Mouse (Mus musculus): ENCODE measurements around the gene Jagn1.

DNA sequence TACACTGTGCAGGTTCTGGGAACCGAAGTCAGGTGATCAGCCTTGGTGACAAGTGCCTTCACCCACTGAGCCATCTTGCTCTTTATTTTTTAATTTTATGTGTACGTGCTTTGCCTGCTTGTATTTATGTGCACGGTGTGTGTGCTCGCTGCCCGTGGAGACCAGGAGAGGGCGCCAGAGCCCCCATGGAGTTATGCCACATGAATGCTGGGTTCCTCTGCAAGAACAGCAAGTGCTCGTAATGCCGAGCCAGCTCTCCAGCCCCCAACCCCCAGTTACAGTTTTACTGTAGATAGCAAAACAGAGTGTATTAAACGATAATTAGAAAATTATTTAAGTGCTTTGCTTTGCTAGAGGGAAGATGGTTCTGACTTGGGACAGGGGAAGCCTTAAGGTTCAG lies 35.7 kb upstream of the Jagn1 start:
- TF ChIP-seq POLR2A (IDR thresholded peaks at IDR 0.05; ENCODE audit: borderline replicate concordance, control insufficient read depth, low read depth, low read length) (no peak), CTCF (IDR thresholded peaks at IDR 0.05; ENCODE audit: control insufficient read depth, insufficient read depth, low read length) (peak; percentile 55)
